Mouse (Mus musculus): Measurements from ENCODE around the gene Cyp2c23. TPM values are rescaled to one million over a fixed set of nuclear protein-coding genes. Genes with fewer than 3 reads are reported as not detected.

The Cyp2c23 gene
- total RNA-seq, 2 experiments from 2014 or later, result not detected

GRCm38 (mm10) chr19:44026956-44027530 is 2.0 kb downstream of the Cyp2c23 start:
- no peak for ATAC-seq (replicated peaks; ENCODE audit: low FRiP score, low TSS enrichment, poor library complexity, severe bottlenecking)

GRCm38 (mm10) chr19:44024921-44025585 is 4.0 kb downstream of the Cyp2c23 start:
- no peak for ATAC-seq (replicated peaks; ENCODE audit: low FRiP score, low TSS enrichment, poor library complexity, severe bottlenecking)

GRCm38 (mm10) chr19:44023066-44023465 is 5.9 kb downstream of the Cyp2c23 start:
- no peak for ATAC-seq (replicated peaks; ENCODE audit: low FRiP score, low TSS enrichment, poor library complexity, severe bottlenecking)

GRCm38 (mm10) chr19:44021502-44021901 is 7.5 kb downstream of the Cyp2c23 start:
- no peak for ATAC-seq (replicated peaks; ENCODE audit: low FRiP score, low TSS enrichment, poor library complexity, severe bottlenecking)

GRCm38 (mm10) chr19:44019739-44020138 is 9.3 kb downstream of the Cyp2c23 start:
- ATAC-seq (replicated peaks; ENCODE audit: low FRiP score, low TSS enrichment, poor library complexity, severe bottlenecking), result no peak

DNA sequence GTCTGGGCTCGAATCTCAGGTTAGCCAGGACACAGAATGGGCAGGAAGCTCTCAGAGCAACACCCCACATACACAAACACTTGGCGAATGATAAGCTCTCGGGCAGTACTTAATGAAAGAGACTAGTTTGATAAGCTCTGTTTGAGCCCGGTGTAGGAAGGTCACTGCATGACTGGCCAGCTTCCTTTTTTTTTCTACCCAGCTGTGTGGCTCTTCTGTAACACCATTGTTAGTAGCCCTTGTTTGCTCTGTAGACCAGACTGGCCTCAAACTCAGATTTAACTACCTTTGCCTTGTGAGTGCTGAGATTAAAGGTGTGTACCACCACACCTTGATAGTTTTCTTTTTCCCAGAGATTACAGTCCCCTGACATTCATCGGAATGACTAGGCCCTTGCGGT is 15.1 kb downstream of the Cyp2c23 start:
- ATAC-seq (replicated peaks; ENCODE audit: low FRiP score, low TSS enrichment, poor library complexity, severe bottlenecking), result no peak

GRCm38 (mm10) chr19:44008784-44009183 is 20.2 kb downstream of the Cyp2c23 start:
- no peak for ATAC-seq (replicated peaks; ENCODE audit: low FRiP score, low TSS enrichment, poor library complexity, severe bottlenecking)

DNA sequence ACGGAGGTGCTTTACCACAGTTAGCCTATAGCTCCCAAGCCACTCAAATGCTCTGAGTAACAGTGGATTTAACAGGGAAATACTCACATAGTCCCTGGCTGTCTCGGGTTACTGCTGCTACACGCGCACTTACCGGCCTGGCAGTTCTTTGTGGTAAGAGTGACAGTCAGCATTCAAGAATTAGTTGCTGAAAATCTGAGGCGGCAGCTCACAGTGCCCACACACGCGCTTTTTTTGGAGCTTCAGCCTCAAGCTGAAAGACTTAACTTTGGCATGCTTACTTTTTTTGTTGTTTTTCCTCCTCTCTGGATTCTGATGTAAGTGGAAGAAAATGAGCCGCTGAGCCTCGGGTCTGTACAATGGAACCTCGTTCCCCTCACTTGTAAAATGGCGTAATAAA is 21.8 kb downstream of the Cyp2c23 start:
- ATAC-seq (replicated peaks; ENCODE audit: low FRiP score, low TSS enrichment, poor library complexity, severe bottlenecking), result no peak

- no peak for ATAC-seq (replicated peaks; ENCODE audit: low FRiP score, low TSS enrichment, poor library complexity, severe bottlenecking)
These were observed 24.0 kb downstream of the Cyp2c23 start for GRCm38 (mm10) chr19:44005025-44005424.

DNA sequence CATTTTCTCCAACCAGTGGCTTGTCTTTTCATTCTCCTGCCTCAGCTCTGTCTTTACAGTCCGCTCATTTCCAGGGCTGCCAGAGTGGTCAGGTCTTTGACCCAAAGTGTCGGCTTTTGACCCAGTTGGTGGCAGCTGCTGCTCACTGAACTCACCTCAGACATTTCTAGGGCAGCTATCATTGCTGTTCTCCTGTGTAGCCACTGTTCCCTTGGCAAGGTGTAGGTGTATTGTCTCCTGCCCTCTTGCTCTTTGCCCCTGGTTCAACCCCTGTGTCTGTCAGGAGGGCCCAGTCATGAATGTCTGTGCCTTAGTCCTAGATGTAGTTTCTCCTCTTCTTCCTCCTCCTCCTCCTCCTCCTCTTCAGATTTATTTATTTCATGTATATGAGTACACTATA is 24.7 kb downstream of the Cyp2c23 start:
- ATAC-seq (replicated peaks; ENCODE audit: low FRiP score, low TSS enrichment, poor library complexity, severe bottlenecking), result no peak

GRCm38 (mm10) chr19:44000720-44001119 is 28.3 kb downstream of the Cyp2c23 start:
- ATAC-seq (replicated peaks; ENCODE audit: low FRiP score, low TSS enrichment, poor library complexity, severe bottlenecking), result no peak

DNA sequence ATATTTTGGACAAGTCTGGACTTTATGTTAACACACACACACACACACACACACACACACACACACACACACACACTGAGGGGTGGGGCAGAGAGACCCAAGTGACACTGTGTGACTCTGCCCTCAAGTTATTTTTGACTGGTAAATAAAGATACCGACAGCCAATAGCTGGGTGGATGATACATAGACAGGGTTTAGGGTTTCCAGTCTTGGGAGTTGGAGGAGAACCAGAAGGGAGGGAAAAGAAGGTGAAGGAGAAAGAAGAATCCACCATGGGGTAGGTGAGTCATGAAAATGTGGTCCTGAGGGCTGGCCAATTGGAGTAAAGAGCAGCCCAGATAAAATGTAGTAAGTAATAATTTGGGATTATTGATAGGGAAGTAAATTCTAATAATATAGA is 28.9 kb downstream of the Cyp2c23 start:
- no peak for ATAC-seq (replicated peaks; ENCODE audit: low FRiP score, low TSS enrichment, poor library complexity, severe bottlenecking)

DNA sequence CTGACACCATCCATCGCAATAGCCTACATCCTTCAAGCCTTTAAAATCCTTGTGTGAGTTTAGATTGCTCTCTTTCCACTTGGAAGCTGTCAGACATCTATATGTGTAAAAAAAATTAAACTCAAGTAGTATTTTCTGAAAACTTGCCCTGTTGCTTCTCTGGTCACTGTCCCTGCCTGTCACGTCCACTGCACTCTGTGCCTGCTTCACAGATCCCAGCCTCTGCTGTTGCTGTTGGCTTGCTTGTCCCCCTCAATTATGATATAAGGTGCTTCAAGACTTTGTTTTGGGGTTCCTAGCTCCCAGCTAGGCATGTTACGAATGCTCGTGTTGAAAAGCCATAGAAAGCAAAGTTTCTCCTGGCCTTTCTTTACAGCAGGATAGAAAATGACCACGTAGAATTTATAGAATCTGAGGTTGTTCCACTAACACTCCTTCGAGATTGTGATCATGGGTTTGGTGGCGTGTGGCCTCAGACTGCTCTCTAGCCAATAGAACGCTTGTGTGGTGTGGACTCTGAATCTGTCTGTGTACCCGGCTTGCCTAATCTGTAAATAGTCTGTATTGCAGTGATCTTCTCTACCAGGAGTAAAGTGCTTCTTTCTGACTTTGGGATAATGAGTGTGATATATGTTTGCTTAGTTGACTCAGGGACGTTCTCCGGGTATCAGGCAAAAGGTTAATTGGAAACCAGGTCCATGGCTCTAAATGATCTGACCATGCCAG is 30.0 kb downstream of the Cyp2c23 start:
- ATAC-seq (replicated peaks; ENCODE audit: low FRiP score, low TSS enrichment, poor library complexity, severe bottlenecking), result no peak

DNA sequence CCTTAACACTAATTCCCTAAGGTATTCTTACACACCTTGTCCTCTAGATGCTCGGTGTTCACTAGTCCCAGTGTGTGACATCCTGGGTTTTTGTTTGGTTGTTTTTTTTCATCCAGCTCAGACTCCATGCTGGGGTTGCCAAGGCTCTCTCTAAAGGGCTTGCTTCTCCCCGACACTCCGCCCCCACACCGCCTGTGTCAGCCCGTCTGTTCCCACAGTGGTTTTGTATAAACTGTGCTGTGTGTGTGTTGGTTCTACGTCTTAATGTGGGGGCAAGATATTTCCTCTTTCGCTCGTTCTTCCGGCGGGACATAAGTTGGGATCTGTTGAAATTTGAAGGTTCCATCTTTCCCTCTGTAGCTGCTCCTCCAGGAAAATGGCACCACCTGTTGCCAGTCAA is 30.9 kb downstream of the Cyp2c23 start:
- ATAC-seq (replicated peaks; ENCODE audit: low FRiP score, low TSS enrichment, poor library complexity, severe bottlenecking), result no peak

- ATAC-seq (replicated peaks; ENCODE audit: low FRiP score, low TSS enrichment, poor library complexity, severe bottlenecking), result no peak
These were observed 33.6 kb downstream of the Cyp2c23 start for GRCm38 (mm10) chr19:43995427-43995826.

- ATAC-seq (replicated peaks; ENCODE audit: low FRiP score, low TSS enrichment, poor library complexity, severe bottlenecking), result no peak
These were observed 36.5 kb downstream of the Cyp2c23 start for GRCm38 (mm10) chr19:43992464-43992863.

GRCm38 (mm10) chr19:43990362-43990761 is 38.6 kb downstream of the Cyp2c23 start:
- no peak for ATAC-seq (replicated peaks; ENCODE audit: low FRiP score, low TSS enrichment, poor library complexity, severe bottlenecking)

DNA sequence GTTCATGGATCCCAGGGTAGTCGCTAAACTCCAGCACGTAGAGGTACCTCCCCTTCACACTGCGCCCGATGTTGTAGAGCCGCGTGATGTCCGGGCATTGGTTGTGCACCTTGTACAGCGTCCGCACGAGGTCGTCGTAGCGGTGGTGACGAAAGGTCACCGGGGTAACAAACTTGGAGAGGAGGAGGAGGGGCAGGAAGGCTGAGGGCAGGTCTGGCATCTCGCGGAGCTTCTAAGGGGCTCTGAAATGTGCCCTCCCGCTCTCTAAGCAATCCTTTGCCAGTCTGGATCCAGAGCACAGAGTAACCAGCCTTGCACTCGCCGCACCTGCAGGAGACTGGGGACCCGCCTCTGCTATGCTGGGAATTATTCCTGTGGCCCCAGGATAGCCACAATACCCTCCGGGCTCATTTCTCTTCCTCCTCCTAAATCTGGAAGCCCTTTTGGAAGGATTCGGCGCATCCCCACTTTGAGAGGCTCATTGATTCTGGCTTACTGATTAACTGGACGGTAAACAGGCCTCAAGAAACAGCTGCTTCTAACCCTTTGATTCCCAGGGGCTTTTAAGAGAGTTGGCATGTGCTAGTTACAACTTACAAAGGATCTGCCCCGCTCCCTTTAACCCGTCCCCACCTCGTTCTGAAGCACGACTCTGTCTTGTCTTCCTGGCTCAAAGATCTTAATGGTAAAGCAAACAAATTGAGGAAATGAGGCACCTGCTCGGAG is 42.8 kb downstream of the Cyp2c23 start, which contains the start of gene Cpn1:
Cpn1 (minus strand) TSS at position 488 of the 726 bp plus-strand sequence.
- no peak for ATAC-seq (replicated peaks; ENCODE audit: low FRiP score, low TSS enrichment, poor library complexity, severe bottlenecking)

GRCm38 (mm10) chr19:43981992-43982391 is 47.0 kb downstream of the Cyp2c23 start:
- no peak for ATAC-seq (replicated peaks; ENCODE audit: low FRiP score, low TSS enrichment, poor library complexity, severe bottlenecking)

DNA sequence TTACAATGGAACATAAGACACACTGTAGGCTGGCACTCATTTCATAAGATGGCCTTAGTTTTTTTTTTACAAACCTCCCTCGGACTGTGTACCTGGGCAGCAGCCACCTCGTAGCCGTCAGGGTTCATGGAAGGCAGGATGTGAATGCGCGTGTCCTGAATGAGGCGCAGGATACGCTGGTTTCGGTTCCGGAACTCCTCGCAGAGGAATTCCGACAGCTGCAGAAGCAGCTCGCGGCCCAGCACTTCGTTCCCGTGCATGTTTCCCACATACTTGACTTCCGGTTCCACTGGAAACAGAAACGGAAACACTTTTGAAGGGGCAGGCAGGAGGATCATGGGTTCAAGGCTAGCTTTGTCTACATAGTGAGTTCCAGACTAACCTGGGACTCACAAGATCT is 48.3 kb downstream of the Cyp2c23 start:
- ATAC-seq (replicated peaks; ENCODE audit: low FRiP score, low TSS enrichment, poor library complexity, severe bottlenecking), result no peak

Data from megakaryocyte-erythroid progenitor cell, adult 5-6 weeks (primary cell).